In the genomic region with DNA sequence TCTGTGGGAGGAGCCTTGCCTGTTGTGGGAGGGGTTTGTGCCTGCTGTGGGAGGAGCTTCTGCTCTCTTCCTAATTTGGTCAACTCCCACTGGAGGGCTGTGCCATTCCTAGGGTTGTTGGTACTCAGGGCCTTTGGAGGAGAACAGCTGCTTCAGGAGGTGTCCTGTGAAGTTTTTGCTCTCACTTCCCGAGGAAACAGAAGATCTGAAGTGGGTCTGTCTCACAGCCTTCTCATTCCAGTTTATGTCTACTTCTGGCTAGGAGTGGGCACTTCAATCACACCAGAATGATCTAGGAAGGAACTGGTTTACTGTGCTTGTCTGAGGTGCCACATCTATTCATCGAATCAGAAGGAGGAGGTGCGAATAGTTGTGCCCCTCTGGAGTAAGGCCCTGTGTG, we compare ENCODE assay signal across 20 mouse cellular contexts.
DNase-seq lines count a peak whose midpoint lies in the region; ATAC-seq lines count a peak whose summit lies in the region.
"Had no signal": no experiment of that assay in that cellular context is flagged by ENCODE, and none has a peak within 500 bp of the region (broad histone marks: within the 10 kb centered on the region; RNA-seq: fewer than 3 reads in every experiment).

No protein-coding gene starts in this region.

- DNase-seq in frontal cortex, postnatal 25 days (ENCODE audit: low spot score in 2 of 2), result no peak
- peak; percentile 44 for DNase-seq in R1 (ENCODE audit: low read depth, low spot score)
- peak; percentile 56 for DNase-seq in ZHBTc4 (ENCODE audit: low read depth, low spot score)
- DNase-seq in embryo, embryonic 10.5 days (ENCODE audit: low spot score), result no peak
- DNase-seq: adrenal gland, adult 2 months; adrenal gland, postnatal 10 days; adrenal gland, postnatal 25 days; cerebellum, adult 11-12 months; cerebellum, adult 2 months; cerebellum, adult 9-10 months; cerebellum, postnatal 10 days; cerebellum, postnatal 25 days; embryo, embryonic 11 days had no signal

- H3K4me1 ChIP-seq in midbrain, embryonic 13.5 days (replicated peaks), result peaks cover 28% of the 10 kb centered on the region
- H3K4me1 ChIP-seq: embryonic facial prominence, embryonic 13.5 days; embryonic facial prominence, embryonic 15.5 days had no signal

- WGBS in midbrain, embryonic 13.5 days, result 86% methylated on average over 3 of the region's 3 CpGs

- peak; percentile 17; the same call in 1 of the 2 replicates for ATAC-seq in frontal cortex, adult (ENCODE audit: low TSS enrichment)
- ATAC-seq in midbrain, embryonic 13.5 days, result no peak
- ATAC-seq: forebrain, embryonic 16.5 days had no signal

- no peaks in the 10 kb centered on the region for H3K9me3 ChIP-seq in midbrain, embryonic 13.5 days
- H3K9me3 ChIP-seq: embryonic facial prominence, embryonic 13.5 days; embryonic facial prominence, embryonic 15.5 days; forebrain, embryonic 13.5 days had no signal

- H3K9ac ChIP-seq in midbrain, embryonic 13.5 days (replicated peaks), result no peak overlapping the region
- H3K9ac ChIP-seq: embryonic facial prominence, embryonic 13.5 days; embryonic facial prominence, embryonic 15.5 days; forebrain, embryonic 13.5 days had no signal

- no peak overlapping the region for H3K4me2 ChIP-seq in midbrain, embryonic 13.5 days (replicated peaks)
- H3K4me2 ChIP-seq: embryonic facial prominence, embryonic 13.5 days; embryonic facial prominence, embryonic 15.5 days; forebrain, embryonic 13.5 days had no signal

- H3K27ac ChIP-seq in midbrain, embryonic 13.5 days, result no peak overlapping the region
- H3K27ac ChIP-seq: embryonic facial prominence, embryonic 13.5 days; embryonic facial prominence, embryonic 15.5 days had no signal

- no peaks in the 10 kb centered on the region for H3K36me3 ChIP-seq in midbrain, embryonic 13.5 days
- H3K36me3 ChIP-seq: embryonic facial prominence, embryonic 13.5 days; embryonic facial prominence, embryonic 15.5 days had no signal

- no peak overlapping the region for H3K4me3 ChIP-seq in midbrain, embryonic 13.5 days (replicated peaks)
- H3K4me3 ChIP-seq: embryonic facial prominence, embryonic 13.5 days; embryonic facial prominence, embryonic 15.5 days; erythroblast, embryonic 14.5 days; forebrain, embryonic 13.5 days had no signal

- H3K27me3 ChIP-seq in midbrain, embryonic 13.5 days, result peaks cover 28% of the 10 kb centered on the region
- H3K27me3 ChIP-seq: embryonic facial prominence, embryonic 13.5 days; embryonic facial prominence, embryonic 15.5 days had no signal

Comparison
In these comparisons a context has a peak if more than half of its experiments do, and no peak if none do; other contexts are left out.
1. DNase-seq: peak in R1 (single experiment) and ZHBTc4 (single experiment); none in frontal cortex, postnatal 25 days (0 of 2) and embryo, embryonic 10.5 days (single experiment).